Mouse (Mus musculus): ENCODE measurements around the gene Bin2. TPM values are rescaled to one million over a fixed set of nuclear protein-coding genes. Genes with fewer than 3 reads are reported as not detected.

Gene Bin2
- polyA plus RNA-seq, 1 experiment from 2014 or later, result 10.3 TPM

DNA sequence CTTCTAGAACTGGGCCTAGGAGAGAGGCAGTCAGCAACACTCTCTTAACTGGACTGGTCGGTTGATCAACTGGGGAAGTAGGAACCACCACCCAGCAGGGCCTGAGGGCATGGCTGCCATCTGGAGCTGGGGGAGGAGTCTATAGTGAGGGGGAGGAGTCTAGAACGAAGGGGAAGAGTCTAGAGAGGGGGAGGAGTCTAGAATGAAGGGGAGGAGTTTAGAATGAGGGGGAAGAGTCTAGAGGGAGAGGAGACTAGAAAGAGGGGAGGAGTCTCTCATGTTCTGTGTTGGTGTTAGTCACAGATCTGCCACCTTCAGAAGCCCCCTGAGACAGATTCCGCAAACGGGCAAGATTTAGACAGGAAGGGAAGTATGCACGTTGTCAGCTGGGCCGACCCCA, 30.0 kb upstream of the Bin2 start:
- WGBS, result 70% methylated on average over 6 of the region's 6 CpGs
- H3K36me3 ChIP-seq, result no peaks in the 10 kb centered on the region
- no peaks in the 10 kb centered on the region for H3K9me3 ChIP-seq
- H3K27me3 ChIP-seq (ENCODE audit: insufficient read depth, poor library complexity, severe bottlenecking), result peaks cover 68% of the 10 kb centered on the region
- H3K27ac ChIP-seq, result no peak overlapping the region
- peaks cover 26% of the 10 kb centered on the region for H3K4me1 ChIP-seq
- H3K4me3 ChIP-seq, result no peak overlapping the region
- no peak for DNase-seq (ENCODE audit: low spot score)

DNA sequence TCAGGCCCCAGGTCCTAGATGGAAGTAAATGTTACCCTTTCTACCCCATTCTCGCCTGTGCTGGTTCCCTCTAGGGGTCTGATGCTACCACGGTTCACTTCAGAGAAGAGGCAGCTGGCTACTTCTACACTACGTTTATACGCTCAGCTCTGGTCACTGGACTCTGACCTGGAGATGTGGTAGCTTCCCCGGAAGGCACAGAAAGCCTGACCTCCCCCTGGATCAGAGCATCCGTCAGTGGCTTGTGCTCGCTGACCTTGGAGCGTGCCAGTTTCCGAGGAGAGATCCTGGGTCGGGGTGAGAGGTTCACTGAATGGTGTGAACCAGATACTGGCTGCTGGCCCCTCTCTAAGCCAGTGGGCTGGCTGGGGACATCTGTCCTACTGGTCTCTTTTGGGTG, 28.7 kb upstream of the Bin2 start:
- WGBS, result 75% methylated on average over 10 of the region's 10 CpGs
- no peaks in the 10 kb centered on the region for H3K9me3 ChIP-seq
- no peak overlapping the region for H3K27ac ChIP-seq
- peaks cover 15% of the 10 kb centered on the region; the same call in 1 of the 2 replicates for H3K4me1 ChIP-seq
- no peak overlapping the region for H3K4me3 ChIP-seq
- H3K27me3 ChIP-seq (ENCODE audit: insufficient read depth, poor library complexity, severe bottlenecking), result peaks cover 63% of the 10 kb centered on the region
- H3K36me3 ChIP-seq, result no peaks in the 10 kb centered on the region
- no peak for DNase-seq (ENCODE audit: low spot score)

DNA sequence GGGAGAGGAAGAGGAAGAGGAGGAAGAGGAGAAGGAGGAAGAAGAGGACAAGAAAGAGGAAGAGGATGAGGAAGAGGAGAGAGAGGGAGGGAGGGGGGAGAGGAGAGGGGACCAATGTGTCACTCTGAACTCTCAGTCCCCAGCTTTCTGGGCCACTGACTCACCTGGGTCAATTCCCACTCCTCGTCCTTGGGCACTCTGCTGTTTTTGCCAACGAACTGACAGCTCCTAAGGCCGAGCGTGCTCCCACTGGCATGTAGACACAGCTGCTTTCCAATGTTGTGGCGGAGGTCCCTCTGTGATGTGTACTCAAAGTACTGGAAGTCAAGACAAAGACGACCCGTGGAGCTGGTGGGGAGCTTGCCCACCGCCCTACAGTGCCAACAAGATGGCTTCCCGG, 25.1 kb upstream of the Bin2 start:
- Histone ChIP-seq H3K4me3 (no peak overlapping the region), H3K9me3 (peaks cover 8% of the 10 kb centered on the region; the same call in 1 of the 2 replicates), H3K27ac (no peak overlapping the region), H3K4me1 (peaks cover 23% of the 10 kb centered on the region), H3K36me3 (peaks cover 2% of the 10 kb centered on the region; the same call in 1 of the 2 replicates), H3K27me3 (ENCODE audit: insufficient read depth, poor library complexity, severe bottlenecking) (peaks cover 39% of the 10 kb centered on the region)
- WGBS, result 84% methylated on average over 9 of the region's 9 CpGs
- DNase-seq (ENCODE audit: low spot score), result no peak

DNA sequence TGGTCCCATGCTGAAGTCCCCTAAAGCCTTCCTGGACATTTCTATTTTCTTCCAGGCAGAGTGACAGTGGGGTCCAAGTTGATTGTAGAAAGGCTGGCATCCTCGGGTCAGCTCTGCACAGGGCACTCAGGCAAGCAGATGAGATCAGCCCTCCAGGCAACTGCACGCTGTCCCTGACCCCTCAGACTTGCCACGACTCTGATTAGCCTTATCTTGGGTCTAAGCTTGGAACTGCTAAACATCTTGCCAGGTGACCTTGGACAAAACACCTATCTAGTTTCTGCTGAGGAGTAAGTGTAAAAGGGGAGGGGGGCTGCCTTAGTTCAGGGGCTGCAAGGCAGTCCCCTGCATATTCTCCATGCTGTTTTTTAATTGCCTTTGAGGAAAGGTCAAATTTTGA, 22.6 kb upstream of the Bin2 start:
- WGBS, result 38% methylated on average over 3 of the region's 3 CpGs
- 0 out of 2 replicates have a peak overlapping the region, but pooled peaks have one; percentile 11 for H3K27ac ChIP-seq
- H3K4me1 ChIP-seq, result peaks cover 23% of the 10 kb centered on the region
- peaks cover 18% of the 10 kb centered on the region for H3K27me3 ChIP-seq (ENCODE audit: insufficient read depth, poor library complexity, severe bottlenecking)
- peaks cover 2% of the 10 kb centered on the region; the same call in 1 of the 2 replicates for H3K36me3 ChIP-seq
- DNase-seq (ENCODE audit: low spot score), result no peak
- peaks cover 8% of the 10 kb centered on the region; the same call in 1 of the 2 replicates for H3K9me3 ChIP-seq
- no peak overlapping the region for H3K4me3 ChIP-seq

DNA sequence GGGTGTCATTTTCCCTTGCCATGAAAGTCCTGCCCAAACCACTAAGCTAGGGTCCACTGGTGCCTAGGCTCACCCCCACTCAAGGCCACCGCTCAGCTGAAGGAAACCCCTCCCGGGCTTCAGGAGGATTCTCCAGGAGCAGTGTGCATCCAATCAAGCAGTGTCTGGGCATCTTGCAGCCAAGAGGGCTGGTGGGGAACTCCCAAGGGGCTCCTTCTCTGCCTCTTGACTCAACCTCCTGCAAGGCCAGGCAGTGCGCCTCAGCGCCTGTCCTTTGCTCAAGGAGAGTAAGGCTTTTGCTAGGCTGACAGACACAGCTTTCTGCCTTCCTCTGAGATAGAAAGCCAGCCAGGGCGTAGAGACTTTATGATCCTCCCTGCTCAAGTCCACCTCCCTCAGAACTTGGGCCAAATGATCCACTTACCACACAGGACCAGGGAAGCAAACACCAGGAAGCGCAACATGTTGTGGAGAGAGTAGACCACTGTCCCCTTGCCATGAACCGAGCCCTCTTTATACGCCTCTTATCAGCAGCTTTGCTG, 18.1 kb upstream of the Bin2 start, which contains the start of gene Cela1:
Cela1 (minus strand) TSS at position 492 of the 542 bp plus-strand sequence.
- 0 out of 2 replicates have a peak, but pooled peaks cover 14% of the 10 kb centered on the region for H3K27me3 ChIP-seq (ENCODE audit: insufficient read depth, poor library complexity, severe bottlenecking)
- peaks cover 2% of the 10 kb centered on the region; the same call in 1 of the 2 replicates for H3K36me3 ChIP-seq
- no peak within 1 kb of the TSS for H3K27ac ChIP-seq
- no peak for DNase-seq (ENCODE audit: low spot score)
- H3K9me3 ChIP-seq, result peaks cover 8% of the 10 kb centered on the region; the same call in 1 of the 2 replicates
- H3K4me1 ChIP-seq, result peaks cover 27% of the 10 kb centered on the region
- WGBS, result 67% methylated on average over 8 of the region's 8 CpGs
- no peak within 1 kb of the TSS for H3K4me3 ChIP-seq

DNA sequence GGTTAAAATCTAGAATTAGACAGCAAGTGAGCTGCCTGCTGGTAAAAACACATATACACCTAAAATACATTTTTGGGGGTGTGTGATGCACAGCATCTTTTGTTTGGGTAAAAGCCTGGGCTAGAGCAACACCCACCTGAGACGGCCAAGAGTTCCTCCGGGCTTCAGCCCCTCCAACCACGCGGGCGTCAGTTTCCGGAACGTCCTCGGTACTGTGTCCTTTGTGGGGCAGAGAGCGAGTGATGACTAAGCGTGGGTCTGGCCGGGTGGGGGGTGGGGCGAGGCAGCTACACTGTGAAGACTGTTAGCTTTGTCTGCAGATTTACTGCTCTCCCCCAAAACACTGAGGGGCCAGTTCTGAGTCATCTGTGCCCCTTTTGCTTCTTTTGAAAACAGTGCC, 17.6 kb upstream of the Bin2 start:
- Histone ChIP-seq H3K27me3 (ENCODE audit: insufficient read depth, poor library complexity, severe bottlenecking) (0 out of 2 replicates have a peak, but pooled peaks cover 14% of the 10 kb centered on the region), H3K4me3 (no peak overlapping the region), H3K9me3 (peaks cover 8% of the 10 kb centered on the region; the same call in 1 of the 2 replicates), H3K27ac (no peak overlapping the region), H3K4me1 (peaks cover 22% of the 10 kb centered on the region), H3K36me3 (peaks cover 2% of the 10 kb centered on the region; the same call in 1 of the 2 replicates)
- DNase-seq (ENCODE audit: low spot score), result no peak
- WGBS, result 47% methylated on average over 12 of the region's 12 CpGs

DNA sequence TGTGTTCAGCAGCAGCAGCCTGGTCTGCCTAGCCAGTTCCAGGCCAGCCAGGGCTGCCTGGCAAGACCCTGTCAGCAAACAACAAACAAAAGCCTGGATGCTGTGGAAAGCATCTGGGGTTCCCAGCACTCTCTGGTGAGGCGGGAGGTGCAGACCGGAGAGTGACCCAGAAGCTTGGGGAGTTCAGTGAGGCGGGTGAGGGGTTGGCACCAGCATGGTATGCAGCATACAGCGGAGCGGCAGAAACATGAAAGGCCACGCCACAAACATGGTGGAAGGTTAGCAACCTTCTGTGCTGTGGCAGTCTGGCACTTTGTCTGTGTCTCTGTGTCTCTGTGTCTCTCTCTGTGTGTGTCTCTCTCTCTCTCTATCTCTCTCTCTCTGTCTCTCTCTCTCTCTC, 17.1 kb upstream of the Bin2 start:
- 0 out of 2 replicates have a peak, but pooled peaks cover 14% of the 10 kb centered on the region for H3K27me3 ChIP-seq (ENCODE audit: insufficient read depth, poor library complexity, severe bottlenecking)
- peaks cover 20% of the 10 kb centered on the region for H3K4me1 ChIP-seq
- H3K27ac ChIP-seq, result no peak overlapping the region
- H3K9me3 ChIP-seq, result peaks cover 8% of the 10 kb centered on the region; the same call in 1 of the 2 replicates
- H3K36me3 ChIP-seq, result peaks cover 2% of the 10 kb centered on the region; the same call in 1 of the 2 replicates
- no peak for DNase-seq (ENCODE audit: low spot score)
- H3K4me3 ChIP-seq, result no peak overlapping the region
- 83% methylated on average over 6 of the region's 6 CpGs for WGBS

DNA sequence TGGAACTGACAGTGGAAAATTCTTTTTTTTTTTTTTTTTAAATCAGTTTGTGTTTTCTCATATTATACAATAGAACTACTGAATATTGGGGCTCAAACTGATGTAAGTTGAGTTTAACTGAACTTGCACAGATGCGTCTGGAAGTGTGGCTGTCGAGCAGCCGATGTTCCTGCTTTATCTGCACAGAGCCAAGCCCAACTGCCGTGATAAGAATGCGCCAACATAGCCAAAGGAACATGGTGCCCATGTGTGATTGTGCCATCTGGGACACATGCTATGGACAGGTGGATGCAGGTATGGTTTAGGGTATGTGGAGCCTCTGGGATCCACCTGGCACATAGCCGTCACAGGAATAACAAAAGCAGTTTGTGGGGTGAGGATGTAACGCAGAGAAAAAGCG, 16.5 kb upstream of the Bin2 start:
- peaks cover 25% of the 10 kb centered on the region for H3K4me1 ChIP-seq
- H3K27me3 ChIP-seq (ENCODE audit: insufficient read depth, poor library complexity, severe bottlenecking), result 0 out of 2 replicates have a peak, but pooled peaks cover 14% of the 10 kb centered on the region
- peaks cover 2% of the 10 kb centered on the region; the same call in 1 of the 2 replicates for H3K36me3 ChIP-seq
- no peak overlapping the region for H3K4me3 ChIP-seq
- H3K27ac ChIP-seq, result no peak overlapping the region
- DNase-seq (ENCODE audit: low spot score), result no peak
- peaks cover 7% of the 10 kb centered on the region; the same call in 1 of the 2 replicates for H3K9me3 ChIP-seq
- 78% methylated on average over 8 of the region's 8 CpGs for WGBS

DNA sequence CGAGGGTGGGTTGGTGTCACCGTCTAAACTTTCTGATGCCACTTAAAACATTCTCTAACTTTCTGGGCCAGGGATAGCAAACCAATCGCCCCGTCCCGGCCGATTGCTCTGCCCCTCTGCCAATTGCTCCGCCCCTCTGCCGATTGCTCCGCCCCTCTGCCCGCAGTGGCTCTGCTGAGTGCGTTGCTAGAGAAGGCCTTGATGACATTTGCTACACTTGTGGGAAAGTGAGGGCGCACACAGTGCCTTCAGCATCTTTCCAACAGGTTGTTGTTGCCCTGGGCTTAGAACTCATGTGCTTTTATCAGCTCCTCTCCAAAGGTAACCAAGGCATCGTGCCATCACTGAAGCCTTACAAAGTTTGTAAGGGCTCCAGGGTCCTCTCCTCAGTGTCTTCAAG, 15.9 kb upstream of the Bin2 start:
- Histone ChIP-seq H3K27me3 (ENCODE audit: insufficient read depth, poor library complexity, severe bottlenecking) (0 out of 2 replicates have a peak, but pooled peaks cover 14% of the 10 kb centered on the region), H3K27ac (no peak overlapping the region), H3K36me3 (peaks cover under 1% of the 10 kb centered on the region; the same call in 1 of the 2 replicates), H3K4me1 (peaks cover 31% of the 10 kb centered on the region), H3K9me3 (peaks cover under 1% of the 10 kb centered on the region; the same call in 1 of the 2 replicates), H3K4me3 (no peak overlapping the region)
- DNase-seq (ENCODE audit: low spot score), result no peak
- WGBS, result 22% methylated on average over 13 of the region's 13 CpGs

DNA sequence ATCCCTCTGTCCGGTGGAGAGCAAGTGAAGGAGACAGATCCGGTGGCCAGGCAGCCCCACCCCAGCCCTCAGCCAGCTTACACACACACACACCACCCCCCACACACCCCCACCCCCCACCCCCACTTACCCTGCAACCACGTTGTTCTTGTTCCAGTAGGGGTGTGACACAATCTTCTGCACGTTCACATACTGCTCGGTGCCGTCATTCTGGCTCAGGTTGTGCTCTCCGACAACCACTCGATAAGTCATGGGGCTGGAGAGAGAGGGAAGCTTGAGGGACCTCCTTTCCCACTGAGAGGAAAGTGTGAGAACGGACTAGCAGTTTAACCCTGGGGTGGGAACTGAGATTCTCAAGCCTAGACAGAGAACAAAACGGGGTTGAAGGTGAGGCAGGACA, 15.1 kb upstream of the Bin2 start:
- 0 out of 2 replicates have a peak, but pooled peaks cover 14% of the 10 kb centered on the region for H3K27me3 ChIP-seq (ENCODE audit: insufficient read depth, poor library complexity, severe bottlenecking)
- H3K9me3 ChIP-seq, result no peaks in the 10 kb centered on the region
- H3K4me1 ChIP-seq, result peaks cover 33% of the 10 kb centered on the region
- DNase-seq (ENCODE audit: low spot score), result no peak
- H3K27ac ChIP-seq, result no peak overlapping the region
- whole genome bisulfite sequencing, result 54% methylated on average over 10 of the region's 10 CpGs
- no peaks in the 10 kb centered on the region for H3K36me3 ChIP-seq
- H3K4me3 ChIP-seq, result no peak overlapping the region

DNA sequence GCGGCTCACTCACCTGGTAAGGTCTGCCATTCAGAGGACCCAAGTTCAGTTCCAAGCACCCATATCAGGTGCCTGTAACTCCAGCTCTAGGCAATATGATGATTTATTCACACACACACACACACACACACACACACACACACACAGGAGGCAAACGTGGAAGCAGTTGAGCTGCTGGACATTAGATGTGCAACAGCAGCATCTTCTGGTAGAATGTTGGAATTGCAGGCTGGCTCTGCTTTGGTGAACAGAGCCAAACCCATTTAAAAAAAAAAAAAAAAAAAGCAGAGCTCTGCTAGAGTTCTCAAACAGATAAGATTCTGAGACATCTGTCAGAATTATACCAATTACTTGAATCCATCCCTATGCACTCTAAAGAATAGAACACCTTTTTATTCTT, 13.7 kb upstream of the Bin2 start:
- 44% methylated on average over 2 of the region's 2 CpGs for WGBS

DNA sequence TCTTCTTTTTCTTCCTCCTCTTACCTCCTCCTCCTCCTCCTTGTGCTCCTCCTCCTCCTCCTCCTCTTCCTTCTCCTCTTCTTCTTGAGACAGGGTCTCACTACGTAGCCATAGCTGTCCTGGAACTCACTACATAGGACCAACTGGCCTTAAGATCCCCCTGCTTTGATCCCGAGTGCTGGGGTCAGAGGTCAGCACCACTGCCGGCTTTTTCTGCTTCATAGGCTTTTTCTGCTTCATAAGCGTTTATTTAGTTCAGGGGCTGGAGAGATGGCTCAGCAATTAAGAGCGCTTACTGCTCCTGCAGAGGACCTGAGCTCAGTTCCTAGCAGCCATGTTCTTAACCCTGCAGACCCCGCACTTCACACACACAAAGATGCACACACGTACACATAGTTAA, 12.4 kb upstream of the Bin2 start:
- DNase-seq (ENCODE audit: low spot score), result no peak
- 52% methylated on average over 7 of the region's 7 CpGs for WGBS
- Histone ChIP-seq H3K4me3 (no peak overlapping the region), H3K36me3 (no peaks in the 10 kb centered on the region), H3K27me3 (ENCODE audit: insufficient read depth, poor library complexity, severe bottlenecking) (0 out of 2 replicates have a peak, but pooled peaks cover 14% of the 10 kb centered on the region), H3K27ac (no peak overlapping the region), H3K4me1 (peaks cover 25% of the 10 kb centered on the region), H3K9me3 (no peaks in the 10 kb centered on the region)

More for the DNA sequence above, 13.7 kb upstream of the Bin2 start:
- Histone ChIP-seq H3K9me3 (no peaks in the 10 kb centered on the region), H3K27ac (no peak overlapping the region), H3K4me3 (no peak overlapping the region), H3K27me3 (ENCODE audit: insufficient read depth, poor library complexity, severe bottlenecking) (0 out of 2 replicates have a peak, but pooled peaks cover 14% of the 10 kb centered on the region), H3K4me1 (peaks cover 33% of the 10 kb centered on the region), H3K36me3 (no peaks in the 10 kb centered on the region)
- DNase-seq (ENCODE audit: low spot score), result peak; percentile 89

DNA sequence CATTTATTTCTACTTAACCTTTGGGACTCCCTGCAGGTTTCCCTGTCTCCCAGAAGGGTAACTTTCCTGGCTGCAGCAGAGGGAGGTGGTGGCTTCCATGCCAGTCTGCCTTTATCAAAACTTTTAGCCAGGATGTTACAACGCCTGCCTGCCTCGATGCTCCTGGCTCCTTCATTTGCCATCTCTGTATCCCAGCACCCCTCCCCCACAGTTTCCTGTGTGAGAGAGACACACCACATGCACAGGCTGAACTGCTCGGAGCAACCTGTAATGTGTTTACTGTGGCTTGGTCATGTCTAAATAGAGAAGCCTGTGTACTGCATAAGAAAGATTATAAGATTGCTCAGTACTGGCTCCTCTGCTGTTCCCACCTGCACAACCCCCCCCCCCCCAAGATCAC, 11.0 kb upstream of the Bin2 start:
- H3K9me3 ChIP-seq, result no peaks in the 10 kb centered on the region
- peaks cover 25% of the 10 kb centered on the region for H3K4me1 ChIP-seq
- no peak overlapping the region for H3K4me3 ChIP-seq
- no peaks in the 10 kb centered on the region for H3K36me3 ChIP-seq
- 0 out of 2 replicates have a peak, but pooled peaks cover 13% of the 10 kb centered on the region for H3K27me3 ChIP-seq (ENCODE audit: insufficient read depth, poor library complexity, severe bottlenecking)
- WGBS, result 42% methylated on average over 3 of the region's 3 CpGs
- DNase-seq (ENCODE audit: low spot score), result no peak
- H3K27ac ChIP-seq, result peak overlapping the region; percentile 36; the same call in 1 of the 2 replicates
